Mouse (Mus musculus): ENCODE measurements around the gene Echdc3.

- TF ChIP-seq CTCF (IDR thresholded peaks at IDR 0.05; ENCODE audit: low read depth) (no peak), EP300 (optimal IDR thresholded peaks at IDR 0.05) (no peak)
Measured at GRCm38 (mm10) chr2:6261201-6261672, 48.4 kb upstream of the Echdc3 start.

Data from stomach, postnatal 0 days (tissue).